Mouse (Mus musculus) heart, postnatal 0 days (tissue): Measurements from ENCODE around the gene Acer3.

Experiments used
- CTCF ChIP-seq: IDR thresholded peaks from 2 replicates; pipeline ENCODE4 v1.5.1; 2016; ENCODE audit warnings: antibody characterized with exemption, control low read depth, low read depth
- EP300 ChIP-seq: IDR thresholded peaks from 2 replicates; pipeline ENCODE4 v1.6.1; 2016; ENCODE audit warnings: antibody characterized with exemption, low read depth

GRCm38 (mm10) chr7:98347471-98347870, 26.5 kb upstream of the Acer3 start:
- TF ChIP-seq CTCF (no peak), EP300 (no peak)
